Mouse (Mus musculus): ENCODE data around the gene Lrp2. TPM values are rescaled to one million over a fixed set of nuclear protein-coding genes. Genes with fewer than 3 reads are reported as not detected.

The Lrp2 gene
- polyA plus RNA-seq, 1 experiment from 2014 or later = 0.78 TPM

DNA sequence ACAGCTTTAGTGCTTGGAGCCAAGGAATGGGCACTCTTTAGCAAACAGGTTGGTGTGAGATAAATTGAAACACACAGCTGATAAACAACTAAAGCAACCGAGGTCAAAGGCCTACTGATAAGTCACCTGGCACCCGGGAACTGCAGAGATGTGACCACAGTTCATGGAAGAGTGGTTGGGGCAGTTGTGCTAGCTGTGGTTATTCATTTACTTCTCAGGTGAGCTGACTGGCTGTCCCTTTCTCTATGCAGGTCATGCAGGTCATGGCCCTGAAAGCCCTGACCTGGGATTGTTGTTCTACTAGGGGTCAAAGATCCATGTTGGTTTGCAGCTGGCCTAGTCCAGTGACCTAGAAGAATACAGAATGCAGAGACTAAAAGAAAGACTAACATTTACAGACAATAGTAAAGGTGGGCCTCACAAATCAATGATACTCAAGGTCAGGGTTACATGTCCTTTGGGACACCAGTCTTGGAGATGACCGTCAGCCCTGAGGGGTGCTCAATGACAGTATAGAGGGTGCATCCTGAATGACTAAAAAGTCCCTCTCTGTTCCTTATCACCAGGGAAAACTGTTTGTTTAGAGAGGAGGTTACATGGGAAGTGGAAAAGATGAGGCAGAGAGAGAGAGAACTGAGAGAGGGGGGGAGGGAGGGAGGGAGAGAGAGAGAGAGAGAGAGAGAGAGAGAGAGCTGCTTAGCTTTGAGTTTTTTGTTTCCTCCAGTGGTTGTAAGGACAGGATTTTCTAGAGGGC lies 199.6 kb downstream of the Lrp2 start:
- WGBS = 37% methylated on average over 3 of the region's 3 CpGs

DNA sequence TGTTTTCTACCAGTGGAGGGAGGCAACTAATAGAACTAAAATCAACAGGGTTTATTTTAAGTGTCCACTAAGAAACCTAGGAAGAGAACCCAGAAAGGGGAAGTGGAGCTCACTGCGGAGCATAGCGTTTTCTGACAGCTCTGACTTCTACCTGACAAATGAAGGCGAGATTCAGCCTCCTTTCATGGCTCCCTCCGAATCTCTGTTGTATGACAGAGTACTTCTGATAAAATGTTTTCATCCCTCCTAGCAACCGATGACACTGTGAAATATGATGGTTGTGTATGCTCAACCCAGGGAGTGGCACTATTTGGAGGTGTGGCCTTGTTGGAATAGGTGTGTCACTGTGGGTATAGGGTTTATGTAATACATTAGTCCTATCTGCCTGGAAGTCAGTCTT lies 203.0 kb downstream of the Lrp2 start:
- Histone ChIP-seq H3K4me1 (no peaks in the 10 kb centered on the region), H3K36me3 (no peaks in the 10 kb centered on the region), H3K4me2 (no peak overlapping the region), H3K27ac (no peak overlapping the region), H3K9ac (no peak overlapping the region), H3K9me3 (no peaks in the 10 kb centered on the region), H3K4me3 (replicated peaks) (no peak overlapping the region), H3K27me3 (replicated peaks) (no peaks in the 10 kb centered on the region)
- WGBS = 60% methylated on average over 5 of the region's 5 CpGs
- no peak for ATAC-seq (ENCODE audit: insufficient read depth, low FRiP score, low read depth)

More for the DNA sequence above, 199.6 kb downstream of the Lrp2 start:
- no peak overlapping the region for H3K4me2 ChIP-seq
- no peak overlapping the region for H3K4me3 ChIP-seq (replicated peaks)
- no peaks in the 10 kb centered on the region for H3K4me1 ChIP-seq
- peak; percentile 85; the same call in 1 of the 2 replicates for ATAC-seq (ENCODE audit: insufficient read depth, low FRiP score, low read depth)
- no peaks in the 10 kb centered on the region for H3K9me3 ChIP-seq
- H3K36me3 ChIP-seq = no peaks in the 10 kb centered on the region
- no peaks in the 10 kb centered on the region for H3K27me3 ChIP-seq (replicated peaks)
- H3K27ac ChIP-seq = no peak overlapping the region; the same call in 1 of the 2 replicates
- no peak overlapping the region for H3K9ac ChIP-seq

DNA sequence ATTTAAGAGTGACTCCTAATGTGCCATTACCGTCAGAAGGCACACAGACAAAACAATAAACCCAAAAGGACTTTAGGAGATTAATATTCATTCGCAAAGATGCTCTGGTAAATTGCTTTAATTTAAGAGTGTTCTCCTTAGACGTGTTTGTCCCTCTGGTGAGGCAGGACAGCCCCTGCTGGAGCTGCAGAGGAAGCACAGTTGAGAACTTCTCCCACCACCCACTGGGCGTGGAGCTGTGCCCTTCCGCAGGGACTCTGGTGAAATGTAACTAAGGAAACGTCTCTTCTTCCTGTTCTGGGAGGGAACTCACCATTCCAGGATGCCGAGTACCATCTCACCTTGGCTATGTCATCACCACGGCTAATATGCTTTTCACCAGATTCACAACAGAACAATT lies 204.1 kb downstream of the Lrp2 start:
- Histone ChIP-seq H3K27me3 (replicated peaks) (no peaks in the 10 kb centered on the region), H3K9me3 (no peaks in the 10 kb centered on the region), H3K36me3 (no peaks in the 10 kb centered on the region), H3K27ac (no peak overlapping the region), H3K4me3 (replicated peaks) (no peak overlapping the region), H3K4me2 (no peak overlapping the region), H3K4me1 (no peaks in the 10 kb centered on the region), H3K9ac (no peak overlapping the region)
- WGBS = 45% methylated on average over 8 of the region's 8 CpGs
- no peak for ATAC-seq (ENCODE audit: insufficient read depth, low FRiP score, low read depth)

DNA sequence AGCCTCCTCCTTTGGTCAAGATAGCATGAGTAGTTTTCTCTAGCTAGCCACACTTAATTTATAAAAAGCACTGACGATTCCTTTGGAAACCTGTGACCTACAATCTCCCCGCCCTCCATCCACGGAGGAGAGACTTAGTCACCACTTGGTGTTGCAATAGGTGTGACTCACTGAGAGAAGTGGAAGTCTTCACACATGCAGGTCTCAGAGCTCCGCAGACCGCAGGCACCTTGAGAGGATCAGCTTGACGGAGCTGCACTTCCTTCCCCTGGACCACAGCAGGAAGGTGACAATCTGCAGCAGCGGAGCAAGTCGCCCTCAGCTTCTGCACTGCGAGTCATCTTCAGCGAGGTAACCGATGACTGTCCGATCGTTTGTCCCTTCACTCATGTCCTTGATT lies 205.6 kb downstream of the Lrp2 start, which contains the start of gene Dhrs9:
TSS of gene Dhrs9 (plus strand) at position 165 of the 400 bp plus-strand sequence.
- H3K9me3 ChIP-seq = no peaks in the 10 kb centered on the region
- H3K4me3 ChIP-seq (replicated peaks) = no peak within 1 kb of the TSS
- peak; percentile 76 for ATAC-seq (ENCODE audit: insufficient read depth, low FRiP score, low read depth)
- H3K9ac ChIP-seq = no peak within 1 kb of the TSS
- H3K27me3 ChIP-seq (replicated peaks) = no peaks in the 10 kb centered on the region
- H3K36me3 ChIP-seq = no peaks in the 10 kb centered on the region
- H3K4me1 ChIP-seq = no peaks in the 10 kb centered on the region
- peak within 1 kb of the TSS; percentile 69 for H3K27ac ChIP-seq
- no peak within 1 kb of the TSS for H3K4me2 ChIP-seq
- WGBS = 36% methylated on average over 13 of the region's 13 CpGs

- Histone ChIP-seq H3K9me3 (no peaks in the 10 kb centered on the region), H3K36me3 (no peaks in the 10 kb centered on the region), H3K9ac (no peak overlapping the region), H3K27ac (peak overlapping the region; percentile 69), H3K4me1 (no peaks in the 10 kb centered on the region), H3K27me3 (replicated peaks) (no peaks in the 10 kb centered on the region), H3K4me2 (no peak overlapping the region), H3K4me3 (replicated peaks) (no peak overlapping the region)
- WGBS = 22% methylated on average over 1 of the region's 1 CpGs
- no peak for ATAC-seq (ENCODE audit: insufficient read depth, low FRiP score, low read depth)
Measured at GRCm38 (mm10) chr2:69379801-69380200, 206.1 kb downstream of the Lrp2 start.

- Histone ChIP-seq H3K4me1 (no peaks in the 10 kb centered on the region), H3K36me3 (no peaks in the 10 kb centered on the region), H3K4me2 (no peak overlapping the region), H3K9me3 (no peaks in the 10 kb centered on the region), H3K27ac (no peak overlapping the region), H3K4me3 (replicated peaks) (no peak overlapping the region), H3K27me3 (replicated peaks) (no peaks in the 10 kb centered on the region), H3K9ac (no peak overlapping the region)
- 63% methylated on average over 2 of the region's 2 CpGs for WGBS
- ATAC-seq (ENCODE audit: insufficient read depth, low FRiP score, low read depth) = no peak
Measured at GRCm38 (mm10) chr2:69376780-69377179, 209.1 kb downstream of the Lrp2 start.

Other genes with a start within 250 kb of the Lrp2 start
- 0.48 and 1.0 TPM in 2 replicates for gene Abcb11, start 243.4 kb downstream of the Lrp2 start, polyA plus RNA-seq (2015; fragmentation: Nextera tagmentation; extraction: Ambion mirVana)
- 0.94 and 1.5 TPM in 2 replicates for gene Dhrs9, start 205.6 kb downstream of the Lrp2 start, polyA plus RNA-seq (2015; fragmentation: Nextera tagmentation; extraction: Ambion mirVana)
- gene Bbs5, start 61.1 kb upstream of the Lrp2 start, polyA plus RNA-seq (2015; fragmentation: Nextera tagmentation; extraction: Ambion mirVana) = 12.5 and 16.0 TPM in 2 replicates
- 0.24 and 0.86 TPM in 2 replicates for gene Klhl41, start 84.1 kb upstream of the Lrp2 start, polyA plus RNA-seq (2015; fragmentation: Nextera tagmentation; extraction: Ambion mirVana)
- 9.0 and 9.8 TPM in 2 replicates for gene Fastkd1, start 127.5 kb upstream of the Lrp2 start, polyA plus RNA-seq (2015; fragmentation: Nextera tagmentation; extraction: Ambion mirVana)
- 124 and 152 TPM in 2 replicates for gene Ppig, start 136.5 kb upstream of the Lrp2 start, polyA plus RNA-seq (2015; fragmentation: Nextera tagmentation; extraction: Ambion mirVana)
- gene Ccdc173, start 203.5 kb upstream of the Lrp2 start, polyA plus RNA-seq (2015; fragmentation: Nextera tagmentation; extraction: Ambion mirVana) = 1.4 and 2.2 TPM in 2 replicates
- gene Phospho2, start 203.6 kb upstream of the Lrp2 start, polyA plus RNA-seq (2015; fragmentation: Nextera tagmentation; extraction: Ambion mirVana) = 22.1 and 23.0 TPM in 2 replicates
- 37.0 and 37.8 TPM in 2 replicates for gene Klhl23, start 235.9 kb upstream of the Lrp2 start, polyA plus RNA-seq (2015; fragmentation: Nextera tagmentation; extraction: Ambion mirVana)

All from stomach, embryonic 15.5 days (tissue).